8 mouse cellular contexts compared by ENCODE assay signal in the genomic region with DNA sequence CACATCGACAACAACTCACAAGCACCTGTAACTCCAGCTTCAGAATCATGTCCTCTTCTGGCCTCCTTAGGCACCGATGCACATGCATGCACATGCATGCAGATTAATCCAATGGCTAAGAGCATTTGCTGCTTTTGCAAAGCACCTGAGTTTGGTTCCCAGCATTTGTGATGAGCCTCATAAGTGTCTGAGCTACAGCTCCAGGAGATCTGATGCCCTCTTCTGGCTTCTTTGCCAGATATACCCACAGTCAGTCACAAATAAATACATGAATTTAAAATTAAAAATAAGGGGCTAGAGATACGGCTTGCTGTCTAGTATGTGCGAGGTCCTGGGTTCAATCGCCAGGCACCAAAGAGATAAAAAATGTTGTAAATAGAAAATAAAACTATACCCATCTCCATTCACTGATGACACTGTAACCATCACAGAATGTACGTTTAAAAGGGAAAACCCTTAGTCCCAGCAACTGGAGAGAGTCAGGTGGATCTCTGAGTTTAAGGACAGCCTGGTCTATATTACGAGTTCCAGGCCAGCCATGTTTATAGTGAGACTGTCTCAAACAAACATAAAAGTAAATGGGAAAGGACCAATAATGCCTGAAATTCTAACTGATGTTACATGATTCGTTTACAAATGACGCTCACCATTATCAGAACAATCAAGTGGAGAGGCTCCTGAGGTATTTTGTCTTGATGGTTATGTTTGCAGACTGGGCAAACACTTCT. TPM values are rescaled to one million over a fixed set of nuclear protein-coding genes. Genes with fewer than 3 reads are reported as not detected.
DNase-seq lines count a peak whose midpoint lies in the region; ATAC-seq and TF ChIP-seq lines count a peak whose summit lies in the region.

No protein-coding gene starts in this region.

- peak overlapping the region; percentile 99 for H3K9ac ChIP-seq in lung, embryonic 16.5 days (ENCODE audit: low read length)
- H3K9ac ChIP-seq in limb, embryonic 14.5 days (ENCODE audit: low read depth, low read length, severe bottlenecking): peak overlapping the region; percentile 98
- H3K9ac ChIP-seq in stomach, embryonic 14.5 days (replicated peaks; ENCODE audit: low read depth, low read length): peak overlapping the region; percentile 99

- H3K27me3 ChIP-seq in lung, embryonic 16.5 days (ENCODE audit: control insufficient read depth, insufficient read depth, low read depth, low read length): no peaks in the 10 kb centered on the region
- peaks cover 17% of the 10 kb centered on the region; the same call in 1 of the 2 replicates for H3K27me3 ChIP-seq in forebrain, embryonic 10.5 days (ENCODE audit: poor library complexity, severe bottlenecking)
- no peaks in the 10 kb centered on the region for H3K27me3 ChIP-seq in limb, embryonic 14.5 days (ENCODE audit: control insufficient read depth, insufficient read depth, low read length)
- no peaks in the 10 kb centered on the region for H3K27me3 ChIP-seq in stomach, embryonic 14.5 days (ENCODE audit: control insufficient read depth, insufficient read depth, low read length)

- no peak overlapping the region; the same call in 1 of the 2 replicates for H3K27ac ChIP-seq in lung, embryonic 16.5 days (ENCODE audit: low read length)
- peak overlapping the region; percentile 100 for H3K27ac ChIP-seq in forebrain, embryonic 10.5 days
- H3K27ac ChIP-seq in limb, embryonic 14.5 days (replicated peaks; ENCODE audit: low read depth, low read length): 0 out of 2 replicates have a peak overlapping the region, but pooled peaks have one; percentile 97
- peak overlapping the region; percentile 99; the same call in 1 of the 2 replicates for H3K27ac ChIP-seq in stomach, embryonic 14.5 days (ENCODE audit: low read length)

- no peaks in the 10 kb centered on the region for H3K36me3 ChIP-seq in lung, embryonic 16.5 days (ENCODE audit: control insufficient read depth, insufficient read depth, low read length)
- no peaks in the 10 kb centered on the region for H3K36me3 ChIP-seq in forebrain, embryonic 10.5 days (replicated peaks)
- no peaks in the 10 kb centered on the region for H3K36me3 ChIP-seq in limb, embryonic 14.5 days (ENCODE audit: control insufficient read depth, insufficient read depth, low read length)
- H3K36me3 ChIP-seq in stomach, embryonic 14.5 days (ENCODE audit: control insufficient read depth, insufficient read depth, low read length): no peaks in the 10 kb centered on the region

- WGBS in lung, embryonic 16.5 days: 34% methylated on average over 9 of the region's 9 CpGs
- 58% methylated on average over 9 of the region's 9 CpGs for WGBS in forebrain, embryonic 10.5 days
- 42% methylated on average over 9 of the region's 9 CpGs for WGBS in limb, embryonic 14.5 days
- 39% methylated on average over 9 of the region's 9 CpGs for WGBS in stomach, embryonic 14.5 days

- H3K4me2 ChIP-seq in lung, embryonic 16.5 days (ENCODE audit: low read depth, low read length): peak overlapping the region; percentile 69
- H3K4me2 ChIP-seq in limb, embryonic 14.5 days (replicated peaks; ENCODE audit: low read depth, low read length, severe bottlenecking): peak overlapping the region; percentile 85
- peak overlapping the region; percentile 62 for H3K4me2 ChIP-seq in stomach, embryonic 14.5 days (replicated peaks; ENCODE audit: low read depth, low read length)

- no peak for ATAC-seq in lung, embryonic 16.5 days (ENCODE audit: low read depth)
- ATAC-seq in limb, embryonic 14.5 days (ENCODE audit: low FRiP score, low read depth): no peak
- no peak for ATAC-seq in stomach, embryonic 14.5 days (ENCODE audit: insufficient number of reproducible peaks, insufficient read depth, low FRiP score, low read depth)

- no peaks in the 10 kb centered on the region for H3K9me3 ChIP-seq in lung, embryonic 16.5 days (ENCODE audit: control insufficient read depth, low read length)
- no peaks in the 10 kb centered on the region for H3K9me3 ChIP-seq in forebrain, embryonic 10.5 days
- no peaks in the 10 kb centered on the region for H3K9me3 ChIP-seq in limb, embryonic 14.5 days (ENCODE audit: control insufficient read depth, low read length)
- H3K9me3 ChIP-seq in stomach, embryonic 14.5 days (ENCODE audit: control insufficient read depth, low read depth, low read length): no peaks in the 10 kb centered on the region

- no peak for TF ChIP-seq POLR2A in limb, embryonic 14.5 days (IDR thresholded peaks at IDR 0.05; ENCODE audit: borderline replicate concordance, extremely low read depth, insufficient read depth, insufficient read length)

- DNase-seq in lung, postnatal 14 days: no peak
- DNase-seq in forebrain, embryonic 10.5 days (ENCODE audit: extremely low spot score, low spot score): no peak
- DNase-seq in limb, embryonic 14.5 days (ENCODE audit: low spot score): no peak
- DNase-seq in cerebellum, adult 9-11 months: no peak
- no peak for DNase-seq in urinary bladder, postnatal 14 days (ENCODE audit: low spot score)
- DNase-seq in c-Kit-positive CD71-positive TER-119-positive erythroid progenitor cells, embryonic 14.5 days (ENCODE audit: low spot score): no peak

- H3K4me3 ChIP-seq in lung, embryonic 16.5 days (ENCODE audit: low read length): peak overlapping the region; percentile 95
- peak overlapping the region; percentile 95 for H3K4me3 ChIP-seq in forebrain, embryonic 10.5 days
- H3K4me3 ChIP-seq in limb, embryonic 14.5 days (replicated peaks; ENCODE audit: low read length): peak overlapping the region; percentile 81
- peak overlapping the region; percentile 95 for H3K4me3 ChIP-seq in stomach, embryonic 14.5 days (ENCODE audit: low read depth, low read length)

- peaks cover 18% of the 10 kb centered on the region for H3K4me1 ChIP-seq in lung, embryonic 16.5 days (replicated peaks; ENCODE audit: control insufficient read depth, insufficient read depth, low read length)
- H3K4me1 ChIP-seq in forebrain, embryonic 10.5 days: peaks cover 35% of the 10 kb centered on the region
- H3K4me1 ChIP-seq in limb, embryonic 14.5 days (ENCODE audit: control insufficient read depth, insufficient read depth, low read length): peaks cover 26% of the 10 kb centered on the region
- H3K4me1 ChIP-seq in stomach, embryonic 14.5 days (ENCODE audit: control insufficient read depth, insufficient read depth, low read length): peaks cover 15% of the 10 kb centered on the region

RNA-seq across cellular contexts. Expression of a gene that starts 1.7 kb away (rescaled TPM):
- polyA plus RNA-seq in lung, embryonic 16.5 days (2015; fragmentation: Nextera tagmentation; extraction: Ambion mirVana): 41.2 and 46.4 TPM in 2 replicates
- polyA plus RNA-seq in forebrain, embryonic 10.5 days (2016; fragmentation: Nextera tagmentation; extraction: Ambion mirVana): 56.5 and 58.7 TPM in 2 replicates
- polyA plus RNA-seq in limb, embryonic 14.5 days (2012; rRNA removed): 76.1 and 80.4 TPM in 2 replicates
- 47.5 and 56.2 TPM in 2 replicates for polyA plus RNA-seq in limb, embryonic 14.5 days (2014; fragmentation: Nextera tagmentation; extraction: Ambion mirVana)
- polyA plus RNA-seq in stomach, embryonic 14.5 days (2014; fragmentation: Nextera tagmentation; extraction: Ambion mirVana): 79.6 and 84.7 TPM in 2 replicates
